Mouse (Mus musculus): ENCODE measurements around the gene Acap2.

The Acap2 gene

DNA sequence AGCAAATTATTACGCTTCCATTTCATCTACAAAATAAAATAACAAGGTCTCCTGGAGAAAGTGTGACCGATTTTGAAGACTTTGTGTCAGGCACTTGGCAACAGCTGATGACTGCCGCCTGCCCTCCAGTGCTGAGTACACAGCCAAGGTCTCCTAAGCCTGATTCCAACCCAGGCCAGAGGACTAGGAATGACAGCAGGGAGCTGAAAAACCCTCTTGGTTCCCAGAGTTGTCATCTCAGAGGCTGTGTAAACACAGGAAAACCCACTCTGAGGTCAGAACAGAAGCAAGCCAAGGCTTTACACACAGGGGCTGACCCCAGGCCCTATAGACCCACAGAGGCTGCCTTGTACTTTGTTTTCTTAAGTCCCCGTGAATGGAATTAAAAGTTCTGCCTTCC is 35.1 kb downstream of the Acap2 start:
- DNase-seq, result no peak

DNA sequence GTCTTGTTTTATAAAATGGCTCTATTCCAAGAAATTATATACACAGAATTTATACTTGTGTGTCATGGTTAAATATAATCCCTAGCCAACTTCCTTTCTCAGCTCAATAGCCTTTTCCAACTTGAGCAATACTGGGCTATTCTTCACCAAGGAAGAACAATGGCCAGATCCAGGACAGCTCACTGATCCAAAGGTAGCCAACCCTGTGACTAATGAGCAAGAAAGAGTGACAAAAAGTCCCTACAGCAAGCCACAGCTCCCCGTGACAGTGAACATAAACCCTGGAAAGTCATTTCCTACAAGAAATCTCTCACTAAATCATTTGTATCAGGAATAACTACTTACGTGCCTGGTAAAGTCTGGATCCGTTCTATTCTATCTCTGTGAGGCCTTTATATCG is 35.6 kb downstream of the Acap2 start:
- DNase-seq, result no peak

DNA sequence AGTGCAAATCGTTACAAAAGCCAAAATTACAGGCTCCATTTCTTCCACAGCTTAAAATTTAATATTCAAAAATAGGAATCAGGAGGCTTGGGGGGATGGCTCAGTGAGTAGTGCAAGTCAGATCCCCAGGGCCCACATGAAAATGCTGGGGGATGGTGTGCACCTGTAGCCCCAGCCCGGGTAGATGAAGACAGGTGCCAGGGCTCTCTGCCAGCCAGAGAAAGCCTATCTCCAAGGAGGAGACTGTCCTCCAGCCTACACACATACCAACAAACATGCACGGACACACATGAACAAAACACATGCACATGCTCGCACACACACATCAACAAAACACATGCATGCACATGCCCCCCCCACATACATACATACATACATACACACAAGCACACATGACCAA is 36.9 kb downstream of the Acap2 start:
- DNase-seq, result no peak

DNA sequence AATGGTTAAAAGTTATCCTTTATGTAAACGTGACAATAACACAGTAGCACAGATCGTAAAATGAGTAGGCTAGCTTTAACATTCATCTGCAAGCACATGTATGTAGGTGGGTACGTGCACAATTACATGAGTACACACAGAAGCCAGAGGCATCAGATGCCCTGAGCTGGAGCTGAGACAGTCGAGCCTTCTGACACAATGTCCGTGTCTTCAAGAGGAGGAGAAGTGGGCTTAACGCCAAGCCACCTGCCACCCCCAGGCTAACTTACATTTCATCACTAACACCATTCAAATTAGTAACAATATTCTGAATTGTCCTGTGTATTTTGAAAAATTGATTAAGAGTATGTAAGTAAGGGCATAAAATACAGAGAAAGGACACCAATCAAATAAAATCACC is 40.6 kb downstream of the Acap2 start:
- no peak for DNase-seq

DNA sequence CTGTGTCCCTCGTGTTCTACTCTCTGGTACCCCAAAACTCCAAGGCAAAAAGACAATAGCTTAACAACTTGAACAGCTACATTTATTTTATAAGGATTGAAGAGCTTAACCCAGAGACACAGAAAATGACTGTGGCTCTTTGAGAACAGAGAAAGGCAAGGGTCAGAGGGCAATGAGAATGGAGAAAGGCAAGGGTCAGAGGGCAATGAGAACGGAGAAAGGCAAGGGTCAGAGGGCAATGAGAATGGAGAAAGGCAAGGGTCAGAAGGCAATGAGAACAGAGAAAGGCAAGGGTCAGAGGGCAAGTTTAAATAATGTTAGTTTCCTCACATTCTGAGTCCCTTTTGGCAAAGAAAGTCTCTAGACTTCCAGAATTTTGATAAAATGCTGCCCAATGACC is 41.6 kb downstream of the Acap2 start:
- DNase-seq, result no peak

DNA sequence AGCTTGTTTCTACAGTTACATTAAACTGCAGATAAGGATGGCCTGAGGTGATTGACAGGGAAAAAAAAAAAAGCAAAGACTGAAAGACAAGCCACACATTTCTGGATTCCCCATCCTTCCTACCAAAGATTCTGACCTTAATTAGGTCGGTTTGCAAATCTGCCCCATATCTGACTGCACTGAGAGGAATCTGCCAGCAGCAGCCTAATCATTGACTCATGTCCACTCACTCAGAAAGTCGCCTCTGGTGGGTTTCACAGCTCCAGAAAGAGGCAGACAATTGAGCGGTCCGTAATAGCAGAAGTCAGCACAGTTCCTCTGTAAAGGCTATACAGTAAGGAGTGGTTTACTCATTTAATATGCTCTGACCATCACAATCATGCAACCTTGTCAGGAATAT is 51.2 kb downstream of the Acap2 start:
- no peak for DNase-seq

DNA sequence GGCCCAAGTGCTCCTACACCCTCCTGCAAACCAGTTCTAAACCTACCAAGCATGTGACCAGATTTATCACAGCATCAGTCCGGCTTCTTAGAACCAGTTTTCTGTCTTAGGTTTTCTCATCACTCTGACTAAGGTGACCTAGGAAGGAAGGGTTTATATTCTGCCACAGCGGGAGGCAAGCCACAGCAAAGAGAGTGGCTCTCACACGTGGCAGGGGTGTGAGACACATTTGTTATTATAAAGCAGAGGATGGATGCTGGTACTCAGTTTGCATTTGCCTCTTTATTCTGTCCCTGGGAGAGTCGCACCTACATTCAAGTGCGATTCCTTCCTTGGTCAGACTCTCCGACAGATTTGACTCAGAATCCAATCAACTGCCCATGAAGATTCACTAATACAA is 52.2 kb downstream of the Acap2 start:
- DNase-seq, result no peak

DNA sequence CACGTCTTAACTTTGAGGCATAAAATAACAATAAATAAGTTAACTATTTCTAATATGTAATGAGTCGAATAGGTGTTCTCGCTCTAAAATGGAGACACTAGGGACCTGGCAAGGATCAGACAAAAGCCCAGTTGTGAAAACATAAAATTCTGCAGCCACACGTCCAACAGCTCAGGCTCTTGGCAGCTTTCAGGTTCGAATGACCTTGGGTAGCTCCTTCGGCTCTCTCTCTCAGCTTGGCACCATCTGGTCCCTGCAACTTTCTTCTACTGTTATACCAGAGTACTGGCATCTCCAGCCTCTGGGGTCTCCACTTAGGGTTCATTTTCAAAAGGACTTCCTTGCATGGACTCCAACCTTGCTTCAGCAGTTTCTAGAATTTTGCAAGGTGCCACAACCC is 53.3 kb downstream of the Acap2 start:
- no peak for DNase-seq

DNA sequence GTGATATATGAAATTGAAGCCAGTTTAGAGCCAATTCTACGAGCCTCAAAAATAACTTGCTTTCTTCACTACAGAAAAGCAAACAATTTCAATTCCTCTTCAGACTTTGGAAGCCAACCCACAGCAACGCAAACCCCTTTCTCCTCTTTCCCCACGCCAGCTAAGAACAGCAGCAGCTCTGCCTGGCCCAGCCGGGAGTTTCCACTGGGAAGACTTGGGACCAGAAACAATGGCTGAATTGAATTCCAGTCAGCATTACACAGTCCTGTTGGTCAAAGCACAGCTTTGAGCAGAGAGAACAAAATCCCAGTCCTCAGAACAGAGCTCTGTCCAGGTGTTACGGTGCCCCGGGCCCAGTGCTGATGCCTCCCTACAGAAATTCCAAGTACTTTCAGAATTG is 59.1 kb downstream of the Acap2 start:
- no peak for DNase-seq

DNA sequence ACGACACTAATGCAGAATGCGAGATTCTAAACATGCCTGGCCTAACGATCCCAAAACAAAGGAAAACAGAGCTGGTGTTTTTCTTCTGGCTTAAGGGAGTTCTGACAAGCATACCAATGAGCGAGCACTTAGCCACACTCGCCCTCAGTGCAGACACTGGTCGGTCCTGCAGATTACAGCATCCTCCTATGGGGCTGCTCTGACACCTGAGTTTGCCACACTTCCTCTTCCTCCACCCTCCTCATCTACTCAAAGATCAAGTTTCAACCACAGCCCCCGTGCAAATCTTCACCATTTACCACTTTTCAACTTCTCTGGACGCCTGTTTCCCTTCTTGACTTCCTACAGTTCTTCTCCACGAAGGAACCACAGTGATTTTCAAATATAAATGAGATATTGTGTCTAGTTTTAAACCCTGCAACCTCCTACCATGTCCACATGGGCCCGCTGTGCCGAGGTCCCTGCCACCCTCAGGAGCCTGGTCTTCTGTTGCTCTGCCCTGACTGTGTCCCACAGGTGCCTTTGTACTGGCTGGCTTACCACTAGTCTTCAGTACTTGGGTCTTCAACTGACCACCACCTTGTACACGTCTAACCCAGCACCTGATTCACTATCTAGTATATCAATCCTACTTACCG is 64.3 kb downstream of the Acap2 start:
- no peak for DNase-seq

DNA sequence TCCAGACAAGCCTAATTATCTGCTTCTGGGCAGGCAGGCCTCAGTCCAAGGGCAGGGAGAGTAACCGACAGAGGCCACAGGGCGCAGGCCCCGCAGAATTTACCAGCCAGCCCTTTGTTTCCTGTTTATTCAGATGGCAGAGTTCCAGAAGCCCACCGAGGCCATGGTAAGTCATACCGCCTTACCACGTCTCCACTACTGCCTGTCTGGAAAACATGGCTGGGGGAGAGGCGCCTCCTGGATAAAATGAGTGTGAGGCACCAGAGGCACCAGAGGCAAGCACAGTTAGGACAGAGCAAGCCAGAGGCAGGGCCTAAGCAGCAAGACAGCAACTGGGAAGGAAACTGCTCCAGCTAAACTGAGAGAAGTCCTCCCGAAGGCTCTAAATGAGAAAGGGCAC is 65.5 kb downstream of the Acap2 start:
- DNase-seq, result no peak

DNA sequence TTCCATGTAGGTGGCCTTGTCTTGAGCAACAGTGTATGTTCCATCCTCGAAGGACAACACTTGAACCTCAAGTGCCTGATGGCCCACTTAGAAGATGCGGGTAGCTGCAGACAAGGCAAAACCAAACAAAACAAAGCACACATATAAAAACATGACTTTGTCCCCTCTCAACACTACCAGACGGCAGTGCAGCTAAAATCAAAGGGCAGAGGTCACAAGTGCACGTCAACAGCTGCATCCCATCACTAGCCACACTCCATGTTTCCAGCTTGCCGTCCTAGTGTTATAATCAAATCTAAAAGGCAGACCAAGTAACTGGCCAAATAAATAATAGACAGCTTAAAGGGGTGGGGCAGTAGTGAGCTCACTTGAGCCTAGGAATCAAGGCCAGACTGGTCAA is 69.5 kb downstream of the Acap2 start:
- peak; percentile 56 to 63 for DNase-seq

DNA sequence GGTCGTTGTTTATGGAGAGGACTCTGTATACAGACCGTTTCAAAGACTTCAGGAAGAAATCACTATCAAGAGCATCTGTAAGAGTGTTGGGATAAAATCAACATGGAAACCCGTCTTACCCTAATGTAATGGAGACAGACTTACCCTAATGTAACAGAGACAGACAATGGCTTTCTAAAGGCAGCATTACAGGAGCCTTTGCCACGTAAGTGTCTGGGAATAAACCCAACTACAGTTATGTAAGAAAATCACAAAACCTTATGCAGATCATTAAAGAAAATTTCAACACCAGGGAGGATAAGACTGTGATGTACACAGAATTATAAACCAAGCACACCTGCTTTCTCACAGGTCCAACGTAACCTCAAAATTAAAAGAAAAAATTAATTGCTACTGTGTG is 72.9 kb downstream of the Acap2 start:
- no peak for DNase-seq

DNA sequence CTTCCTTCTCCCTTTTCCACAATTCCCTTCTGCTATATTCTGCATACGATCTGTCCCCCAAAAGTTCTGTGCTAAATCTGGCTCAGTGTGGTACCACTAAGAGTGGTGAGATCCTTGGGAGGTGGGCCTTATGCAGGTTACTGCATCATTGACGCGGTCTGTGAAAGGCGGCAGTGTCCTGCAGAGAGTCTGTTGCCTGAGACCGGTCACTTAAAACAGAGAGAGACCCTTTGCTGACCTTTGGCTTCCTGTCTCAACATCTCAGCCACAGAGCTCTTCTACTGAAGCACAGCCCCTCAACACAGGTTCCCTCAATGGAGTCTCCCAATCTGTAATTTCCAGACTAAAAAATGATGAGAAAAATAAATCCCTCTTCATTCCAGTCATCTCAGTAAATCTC is 76.1 kb downstream of the Acap2 start:
- DNase-seq, result no peak

DNA sequence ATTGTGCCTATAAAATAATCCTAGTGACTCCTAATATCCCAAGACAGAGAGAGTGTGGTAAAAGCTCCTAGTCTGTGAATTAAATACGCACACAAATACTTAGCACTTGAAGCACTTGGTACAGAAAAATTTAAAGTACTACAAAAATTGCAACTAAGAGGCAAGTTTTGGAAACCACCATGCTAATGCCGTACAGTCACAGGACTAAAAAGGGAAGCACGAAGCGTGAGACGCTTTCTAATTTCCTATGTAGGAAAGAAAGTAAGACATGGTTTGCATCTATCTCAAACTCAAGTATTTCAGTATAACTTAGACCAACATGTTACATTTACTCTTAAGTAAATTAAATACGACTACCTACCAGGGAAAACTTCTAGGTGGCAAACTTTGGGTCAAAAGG is 79.4 kb downstream of the Acap2 start:
- DNase-seq, result no peak

DNA sequence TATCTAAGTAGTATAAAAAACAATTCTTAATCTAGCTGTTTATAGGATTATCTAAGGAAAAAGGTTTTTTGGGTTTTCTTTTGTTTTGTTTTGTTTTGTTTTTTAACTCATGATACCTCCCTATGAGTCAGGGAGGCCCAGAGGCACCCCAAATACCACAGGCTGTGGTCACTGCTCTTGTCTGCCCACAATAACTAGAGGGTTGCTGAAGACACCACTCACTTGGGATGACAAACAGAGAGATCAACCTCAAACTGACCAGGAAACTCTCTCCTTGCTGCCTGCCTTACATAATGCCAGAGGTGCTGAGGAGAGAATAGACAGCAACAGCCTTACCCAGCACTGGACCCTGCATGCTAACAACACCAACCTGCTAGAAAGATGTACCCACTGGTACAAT is 87.4 kb downstream of the Acap2 start:
- no peak for DNase-seq

DNA sequence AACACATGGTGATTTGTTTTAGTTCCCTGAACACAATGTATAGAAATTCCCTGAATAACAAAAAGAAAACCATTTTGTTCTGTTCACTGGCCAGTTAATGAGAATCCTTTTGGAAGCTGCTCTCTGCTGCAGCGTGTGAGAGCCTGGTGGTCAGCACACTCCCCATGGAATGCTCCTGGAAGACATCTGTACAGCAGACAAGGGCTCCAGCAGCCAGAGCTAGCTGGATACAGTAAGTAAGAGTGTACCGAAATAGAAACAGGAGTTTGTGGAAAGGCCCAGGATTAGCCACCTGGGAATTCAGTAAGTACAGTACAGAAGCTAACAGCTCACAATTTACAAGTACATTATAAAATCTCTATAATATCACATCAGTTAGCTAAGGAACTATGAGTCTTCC is 99.7 kb downstream of the Acap2 start:
- DNase-seq, result no peak

DNA sequence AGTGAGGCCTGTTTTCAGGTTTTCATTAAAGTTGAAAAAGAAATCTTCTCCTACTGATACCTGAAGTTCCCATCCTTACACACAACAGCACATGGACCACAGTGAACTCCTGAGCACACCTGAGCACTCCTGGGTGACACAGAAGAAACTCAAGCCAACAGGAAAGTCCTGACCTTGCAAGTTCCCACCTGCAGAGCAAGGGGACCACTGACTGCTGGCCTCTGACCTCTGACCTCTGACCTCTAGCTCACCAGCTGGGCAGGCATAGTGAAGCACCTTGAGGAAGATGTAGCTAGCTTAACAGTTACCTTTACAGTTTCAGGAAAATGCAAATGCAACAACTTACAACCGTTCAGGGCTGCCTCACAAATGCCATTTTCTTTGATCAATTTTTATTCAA is 101.1 kb downstream of the Acap2 start:
- no peak for DNase-seq

DNA sequence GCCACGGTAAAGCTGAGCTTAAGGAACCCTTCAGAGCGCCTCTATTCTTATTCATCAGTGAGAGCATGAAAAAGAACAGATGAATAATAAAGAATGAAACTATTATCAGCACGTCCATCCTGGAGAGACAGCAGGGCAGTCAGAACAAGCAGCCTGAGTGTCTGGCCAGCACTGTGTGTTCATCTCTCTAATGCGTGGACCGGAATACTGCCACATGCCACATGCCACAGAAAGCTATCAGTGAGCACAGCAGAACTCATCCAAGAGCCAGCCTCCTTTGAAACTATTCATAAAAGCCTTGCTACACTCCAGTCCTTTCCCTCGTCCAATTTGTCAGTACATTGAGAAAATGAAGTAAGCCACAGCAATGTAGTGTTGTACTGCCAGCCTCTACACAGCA is 107.0 kb downstream of the Acap2 start:
- no peak for DNase-seq

DNA sequence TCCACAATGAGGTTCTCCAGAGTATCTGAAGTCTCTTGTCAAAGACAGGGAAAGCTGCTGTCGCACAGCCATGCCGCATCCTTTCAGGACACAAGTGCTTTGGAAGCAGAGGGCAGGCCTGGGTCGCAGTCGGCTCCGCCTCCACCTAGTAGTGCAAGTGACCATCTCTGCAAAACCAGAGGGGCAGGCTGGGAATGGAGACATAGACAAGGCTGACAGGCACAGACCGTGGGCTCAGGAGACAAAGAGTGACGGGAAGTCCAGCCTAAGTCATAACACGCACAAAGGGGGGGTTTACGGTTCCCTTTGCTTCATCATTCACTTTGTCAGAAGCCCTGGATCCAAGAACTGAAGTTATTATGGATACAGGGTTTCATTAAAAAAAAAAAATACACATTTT is 107.9 kb downstream of the Acap2 start:
- DNase-seq, result no peak

DNA sequence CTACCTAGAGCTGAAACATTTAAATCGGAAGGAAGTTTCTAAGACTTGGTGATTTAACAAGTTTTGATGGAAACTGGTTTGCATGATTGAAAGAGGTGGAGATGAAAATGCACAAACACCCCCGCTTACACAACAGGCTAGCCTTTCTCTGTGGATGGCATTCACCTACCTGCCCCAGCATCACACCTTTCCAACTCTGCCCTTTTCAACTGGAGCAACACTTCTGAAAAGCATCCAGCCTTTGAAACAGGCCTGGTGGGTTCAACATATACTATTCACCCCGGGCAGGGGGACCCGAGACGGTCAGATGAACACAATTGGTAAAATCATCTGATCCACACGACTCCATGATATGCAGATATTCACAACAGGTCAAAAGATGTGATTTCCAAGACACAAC is 119.2 kb downstream of the Acap2 start:
- DNase-seq, result no peak

DNA sequence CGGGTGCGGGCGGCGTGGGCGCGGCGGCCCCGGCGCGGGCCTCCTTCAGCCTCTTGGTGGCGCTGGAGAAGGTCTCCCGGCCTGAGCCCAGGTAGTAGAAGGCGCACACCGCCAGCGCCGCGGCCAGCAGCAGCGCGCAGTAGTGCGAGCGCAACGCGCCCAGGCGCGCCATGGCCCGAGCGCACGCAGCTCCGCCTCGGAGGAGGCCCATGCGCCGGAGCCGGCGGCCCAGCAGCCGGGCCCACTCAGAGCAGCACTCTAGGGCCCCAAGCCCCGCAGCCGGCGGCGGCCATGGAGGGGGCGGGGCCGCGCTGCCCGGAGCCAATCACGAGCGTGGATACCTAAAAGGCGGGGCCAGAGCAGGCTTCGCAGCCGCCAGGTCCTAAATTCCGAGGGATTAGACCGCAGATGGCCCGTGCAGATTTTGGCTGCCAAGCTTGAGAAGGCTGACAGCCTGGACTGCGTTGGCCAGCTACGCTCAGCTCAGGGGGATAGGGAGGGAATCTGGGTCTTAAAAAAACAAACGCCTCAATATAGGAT is 119.8 kb downstream of the Acap2 start, which contains the start of gene Xxylt1:
Gene Xxylt1, minus strand, starts transcription at position 308 of the 540 bp plus-strand sequence.
- DNase-seq, result peak; percentile 95 to 97

DNA sequence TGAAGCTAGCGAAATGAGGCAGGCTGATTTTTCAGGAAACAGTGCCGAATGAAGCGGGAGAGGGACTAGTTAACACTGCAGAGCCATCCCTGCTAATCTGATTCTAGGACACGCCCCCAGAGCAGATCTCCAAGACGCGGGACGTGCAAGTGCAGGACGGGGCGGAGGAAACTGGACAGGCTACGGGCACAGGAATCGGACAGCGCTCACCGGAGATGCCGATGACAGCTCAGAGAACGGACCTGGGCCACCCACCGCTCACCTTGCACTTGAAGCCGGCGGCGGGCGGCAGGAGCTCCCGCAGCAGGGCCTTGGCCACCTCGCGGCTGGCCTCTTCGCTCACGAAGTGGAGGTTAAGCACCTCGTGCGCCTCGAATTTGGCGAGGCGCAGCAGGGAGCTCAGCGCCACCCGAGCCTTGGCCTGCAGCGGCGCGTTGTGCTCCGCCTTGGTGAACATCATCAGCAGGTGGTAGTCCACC is 120.4 kb downstream of the Acap2 start:
- DNase-seq, result peak; percentile 77 to 85

DNA sequence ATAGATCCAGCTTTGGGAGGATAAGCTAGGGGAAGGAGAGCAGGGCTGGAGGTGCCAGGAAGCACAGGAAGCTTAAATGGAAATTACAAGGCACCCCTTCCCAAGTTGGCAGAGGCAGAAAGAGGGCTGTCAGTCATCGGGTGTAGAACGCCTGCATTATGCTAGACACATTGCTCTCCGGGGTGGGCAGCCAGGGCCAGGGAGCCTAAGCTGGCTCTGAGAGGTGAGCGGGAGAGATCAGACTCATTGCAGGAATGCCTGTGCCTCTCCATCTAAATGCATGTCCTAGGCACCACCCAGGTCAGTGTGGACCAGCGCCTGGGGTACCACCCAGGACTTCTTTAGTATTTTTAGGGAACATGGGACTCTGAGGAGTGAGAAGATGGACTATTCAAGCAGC is 123.6 kb downstream of the Acap2 start:
- no peak for DNase-seq

DNA sequence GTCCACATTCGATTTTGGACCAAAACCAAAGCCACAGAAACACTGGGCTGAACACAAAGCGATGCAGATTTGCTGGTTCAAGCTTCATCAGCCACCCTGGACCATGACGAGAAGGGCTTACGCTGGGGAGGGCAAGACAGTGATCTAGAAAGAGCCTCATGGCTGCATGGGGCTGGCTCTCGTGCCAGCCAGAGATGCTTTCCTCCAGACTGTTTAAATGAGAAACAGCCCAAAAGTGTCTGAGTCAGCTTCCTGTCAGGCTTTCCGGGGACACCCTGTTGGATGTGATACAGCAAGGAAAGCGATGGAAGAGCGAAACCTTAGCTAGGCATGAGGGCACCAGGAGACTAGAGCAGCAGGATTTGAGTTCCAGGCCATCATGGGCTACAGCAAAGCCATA is 124.6 kb downstream of the Acap2 start:
- no peak for DNase-seq
